Mouse (Mus musculus): ENCODE measurements around the gene Astn2.

The Astn2 gene

DNA sequence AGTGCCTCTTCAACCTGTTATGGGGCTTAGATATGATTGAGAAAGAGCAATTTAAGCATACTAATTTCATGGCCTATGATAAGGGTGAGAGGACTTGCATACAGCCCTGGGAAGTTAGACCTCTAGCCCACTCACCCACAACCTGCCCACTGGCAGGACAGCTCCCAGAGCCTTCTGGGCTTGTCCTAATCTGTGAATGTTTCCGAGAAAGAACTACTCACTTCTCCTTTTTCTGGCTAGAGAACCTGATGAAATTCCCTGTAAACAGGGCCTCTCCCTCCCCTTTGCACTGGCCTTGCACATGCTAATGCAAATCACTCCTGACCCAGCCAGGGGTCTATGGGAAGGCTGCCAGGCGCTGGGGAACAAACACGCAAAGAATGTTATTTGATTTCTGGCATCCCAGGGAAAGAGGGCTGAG lies 983.9 kb downstream of the Astn2 start:
- DNase-seq (ENCODE audit: low spot score in 2 of 2), result no peak

DNA sequence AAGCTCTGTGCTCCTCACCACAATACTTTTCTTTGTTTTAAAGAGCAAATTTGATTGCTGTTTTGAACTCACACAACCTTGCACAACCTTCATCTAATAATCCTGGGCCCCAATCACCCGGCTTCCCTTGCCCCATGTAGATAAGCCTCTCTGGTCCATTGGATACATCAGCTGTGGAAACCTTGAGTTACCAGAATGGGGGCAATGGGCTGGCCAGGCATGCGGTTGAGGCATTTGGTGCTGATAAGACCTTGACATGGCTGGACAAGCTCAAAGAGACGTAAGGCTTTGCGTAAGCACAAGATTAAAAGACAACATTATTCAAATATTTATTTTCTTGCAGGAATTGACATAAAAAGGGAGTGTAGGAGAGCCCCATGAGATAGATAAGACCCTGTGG lies 988.9 kb downstream of the Astn2 start:
- DNase-seq (ENCODE audit: low spot score in 2 of 2), result no peak

DNA sequence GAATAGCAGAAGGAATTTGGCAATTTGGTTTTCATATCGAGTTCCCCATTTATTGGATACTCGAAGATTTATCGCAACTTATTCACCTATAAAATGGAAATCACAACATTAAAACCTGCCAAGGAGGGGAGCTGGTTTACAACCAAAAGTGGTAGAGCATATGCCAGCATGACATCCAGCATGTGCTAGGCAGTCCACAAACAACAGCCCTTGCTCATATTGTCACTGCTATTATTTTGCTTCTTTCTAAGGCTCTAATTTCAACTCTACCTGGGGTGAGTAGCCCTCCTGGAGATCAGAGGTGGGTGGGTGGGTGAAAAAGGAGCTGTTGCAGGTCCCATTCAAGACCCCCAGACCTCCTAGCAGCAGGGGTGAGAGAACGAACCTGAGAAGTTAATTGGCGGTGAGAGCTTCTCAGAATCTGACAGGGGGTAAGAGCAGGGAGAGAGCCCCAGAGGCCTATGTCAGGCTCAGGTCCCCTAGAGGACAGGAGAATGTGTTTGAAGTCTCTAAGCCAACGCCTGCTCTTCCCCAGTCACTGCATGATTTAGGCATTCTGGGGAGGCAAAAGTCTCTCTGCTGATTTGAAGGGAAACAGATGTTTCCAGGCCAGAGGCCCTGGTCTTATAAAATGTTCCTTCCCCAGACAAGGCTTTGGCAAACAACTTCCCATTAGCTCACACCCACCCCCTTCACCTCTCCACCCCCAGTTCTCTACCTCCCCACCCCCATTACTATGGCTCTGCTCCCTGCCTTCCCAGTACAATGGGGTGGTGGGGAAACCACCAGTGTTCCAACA lies 1001.4 kb downstream of the Astn2 start:
- DNase-seq (ENCODE audit: low spot score in 2 of 2), result no peak

DNA sequence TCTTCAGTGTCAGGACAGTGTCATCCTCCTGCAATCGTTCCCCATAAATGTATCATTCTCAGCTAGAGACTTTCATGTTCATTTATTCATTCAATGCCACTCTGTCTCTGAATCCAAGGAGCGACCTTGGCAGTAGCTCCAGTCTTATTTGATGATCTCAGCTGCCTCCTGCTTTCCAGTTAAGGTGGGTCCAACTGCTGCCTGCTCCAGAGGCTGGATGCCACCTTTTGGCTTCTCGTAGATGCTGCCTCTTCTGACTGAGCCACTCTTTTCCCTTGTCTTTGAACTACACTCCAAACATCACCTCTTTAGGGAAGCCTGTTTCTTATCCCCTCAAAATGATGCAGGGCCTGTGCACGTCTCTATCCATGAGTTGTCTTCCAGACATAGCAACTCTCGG lies 1002.1 kb downstream of the Astn2 start:
- DNase-seq (ENCODE audit: low spot score in 2 of 2), result no peak

DNA sequence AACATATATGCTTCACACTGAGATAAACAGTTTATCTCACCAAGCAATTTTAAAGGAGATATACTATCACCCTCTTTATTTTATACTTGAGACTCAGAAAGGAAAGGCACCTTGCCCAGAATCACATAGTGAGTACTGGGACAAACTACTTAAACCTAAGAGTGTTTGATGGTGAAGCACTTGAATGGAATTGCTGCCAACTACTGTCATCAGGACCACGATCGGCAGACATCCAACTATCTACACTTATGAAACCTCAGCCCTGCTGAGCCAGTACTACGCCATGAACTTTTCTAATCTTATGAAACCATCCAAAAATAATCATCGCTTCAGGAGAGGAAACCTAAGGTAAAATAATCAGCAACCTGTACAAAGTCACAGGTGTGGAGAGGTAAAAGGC lies 1005.0 kb downstream of the Astn2 start:
- DNase-seq (ENCODE audit: low spot score in 2 of 2), result no peak

DNA sequence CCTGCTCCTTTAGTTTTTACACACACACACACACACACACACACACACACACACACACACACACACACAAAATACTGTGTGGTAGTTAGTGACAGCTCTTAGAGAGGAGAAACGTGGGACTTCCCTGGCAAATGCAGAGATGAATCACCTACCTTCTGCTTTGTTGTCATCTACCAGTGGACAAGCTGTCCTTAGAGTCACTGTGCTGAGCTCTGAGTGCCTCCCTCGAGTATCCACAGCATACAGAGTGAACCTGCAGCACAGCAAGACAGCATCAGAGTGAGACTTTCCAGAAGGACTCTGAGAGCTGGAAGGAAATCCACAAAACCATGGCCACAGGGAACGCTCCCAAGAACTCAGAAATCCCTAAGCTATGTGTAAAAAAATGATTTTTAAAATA lies 1007.6 kb downstream of the Astn2 start:
- no peak for DNase-seq (ENCODE audit: low spot score in 2 of 2)

DNA sequence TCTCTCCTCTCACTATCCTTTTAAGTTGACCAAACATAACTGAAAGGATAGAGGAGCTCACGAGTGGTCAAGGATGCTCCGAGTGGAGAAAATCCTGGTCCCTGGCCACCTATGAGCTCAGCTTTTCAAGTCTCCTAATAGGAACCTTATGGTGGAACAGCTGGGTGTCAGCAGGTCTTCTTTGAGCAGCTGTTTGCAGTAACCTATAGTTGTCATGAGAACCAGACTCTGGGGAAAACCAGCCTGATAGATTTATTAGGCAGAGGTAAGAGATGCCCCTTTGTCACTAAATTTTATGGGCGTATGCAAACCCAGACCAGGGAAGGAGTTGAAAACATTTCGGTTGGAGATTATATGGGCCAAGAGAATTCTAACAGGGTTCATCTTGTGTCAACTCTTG lies 1013.4 kb downstream of the Astn2 start:
- DNase-seq (ENCODE audit: low spot score in 2 of 2), result no peak

DNA sequence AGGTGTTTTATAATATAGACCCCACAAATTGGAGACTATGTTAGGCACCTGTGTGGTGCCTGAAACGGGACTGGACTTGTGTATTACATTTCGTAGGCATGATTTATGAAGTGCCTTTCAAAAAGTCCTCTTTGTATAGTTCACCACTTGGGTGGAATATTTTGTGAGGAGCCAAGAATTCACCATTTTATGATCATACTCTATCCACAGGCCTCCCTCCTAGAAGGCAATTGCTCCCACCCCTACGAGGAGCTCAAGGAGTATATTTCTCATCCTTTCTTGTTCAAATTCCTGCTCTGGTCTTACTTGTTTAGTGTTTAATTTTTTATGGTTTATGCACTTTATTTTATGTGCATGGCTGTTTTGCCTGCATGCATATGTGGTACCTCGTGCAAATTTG lies 1021.3 kb downstream of the Astn2 start:
- DNase-seq (ENCODE audit: low spot score in 2 of 2), result no peak

DNA sequence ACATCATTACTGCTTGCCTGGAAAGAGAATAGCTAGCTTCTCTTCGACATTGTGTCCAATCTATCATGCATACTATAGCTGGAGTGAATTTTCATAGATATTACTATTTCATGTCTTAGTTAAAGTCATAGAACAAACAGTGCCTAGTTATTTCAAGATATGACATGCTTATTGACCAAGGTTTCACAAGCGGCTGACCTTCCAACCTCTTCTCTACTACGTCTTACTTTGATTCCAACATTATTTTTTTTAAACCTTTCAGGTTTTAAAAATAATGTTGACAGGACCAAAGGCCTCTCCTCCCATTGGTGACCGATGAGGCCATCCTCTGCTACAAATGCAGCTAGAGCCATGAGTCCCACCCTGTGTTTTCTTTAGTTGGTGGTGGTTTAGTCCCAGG lies 1025.0 kb downstream of the Astn2 start:
- DNase-seq (ENCODE audit: low spot score in 2 of 2), result no peak

DNA sequence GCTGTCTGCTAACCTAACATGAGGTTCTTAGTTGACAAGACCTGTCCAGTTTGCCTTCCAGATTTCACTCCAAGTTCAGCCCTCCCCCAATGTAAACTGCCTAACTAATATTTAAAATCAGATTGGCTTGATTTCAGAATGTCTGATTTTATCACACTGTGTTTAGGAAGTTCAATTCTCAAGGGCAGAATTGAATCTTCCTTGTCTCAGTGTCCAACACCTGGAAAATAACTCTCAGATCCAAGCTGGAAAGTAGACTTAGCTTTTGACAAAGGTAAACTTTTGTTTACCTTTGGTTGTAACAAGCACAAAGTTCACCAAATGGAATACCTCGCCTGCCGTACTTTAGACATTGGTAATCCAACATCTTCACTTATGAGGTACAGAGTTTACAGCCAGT lies 1027.8 kb downstream of the Astn2 start:
- no peak for DNase-seq (ENCODE audit: low spot score in 2 of 2)

DNA sequence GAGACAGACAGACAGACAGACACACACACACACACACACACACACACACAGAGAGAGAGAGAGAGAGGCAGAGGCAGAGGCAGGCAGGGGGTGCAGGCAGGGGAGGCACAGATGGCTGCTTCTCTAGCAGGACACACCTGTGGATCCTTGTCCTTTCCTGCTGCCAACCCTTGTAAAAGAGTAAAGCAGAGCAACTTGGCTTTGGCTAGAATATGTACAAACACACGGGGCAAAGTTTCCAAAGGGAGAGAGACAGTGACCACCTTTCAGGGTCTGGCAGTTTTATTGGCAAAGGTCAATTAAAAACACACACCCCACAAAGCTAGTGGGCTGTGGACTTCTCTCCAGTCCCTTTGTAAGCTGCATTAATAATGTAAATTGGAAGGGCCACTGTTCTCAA lies 1030.6 kb downstream of the Astn2 start:
- DNase-seq (ENCODE audit: low spot score in 2 of 2), result no peak

DNA sequence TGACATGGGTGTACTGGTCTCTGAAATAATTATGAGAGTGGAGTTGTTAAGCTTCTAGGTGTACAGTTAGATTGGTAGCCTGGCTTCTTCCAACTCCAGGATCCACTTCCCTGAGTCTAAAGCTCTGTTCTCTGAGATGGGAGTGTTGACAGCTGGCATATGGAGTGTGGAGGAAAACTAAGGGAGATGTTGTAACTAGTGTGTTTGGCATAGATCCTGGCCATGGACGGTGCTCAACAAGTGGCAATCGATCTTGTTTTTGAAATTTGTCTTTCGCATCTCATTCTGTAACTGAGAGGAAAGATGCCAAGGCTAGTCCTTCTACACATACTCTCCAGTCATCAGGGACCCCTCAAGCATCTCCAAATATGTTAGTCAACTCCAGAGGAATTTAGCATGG lies 1031.7 kb downstream of the Astn2 start:
- DNase-seq (ENCODE audit: low spot score in 2 of 2), result no peak

DNA sequence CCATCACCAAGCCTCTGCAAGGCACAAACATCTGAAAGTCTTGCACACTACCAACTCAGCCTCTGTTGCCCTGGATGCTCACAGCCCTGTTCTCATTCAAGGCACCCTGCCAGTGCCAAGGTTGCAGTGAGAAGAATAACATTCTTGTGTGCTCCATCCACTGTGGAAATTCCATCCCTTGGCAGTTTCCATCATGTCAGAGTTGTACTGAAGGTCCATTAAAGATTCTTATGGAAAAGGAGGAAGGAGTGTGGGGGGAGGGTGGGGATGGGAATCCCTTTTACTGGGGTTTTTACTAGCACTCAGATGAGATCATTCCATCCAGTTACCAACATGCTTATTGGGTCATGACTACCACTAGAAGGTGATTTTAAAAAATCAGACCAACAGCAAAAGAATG lies 1037.3 kb downstream of the Astn2 start:
- DNase-seq (ENCODE audit: low spot score in 2 of 2), result no peak

DNA sequence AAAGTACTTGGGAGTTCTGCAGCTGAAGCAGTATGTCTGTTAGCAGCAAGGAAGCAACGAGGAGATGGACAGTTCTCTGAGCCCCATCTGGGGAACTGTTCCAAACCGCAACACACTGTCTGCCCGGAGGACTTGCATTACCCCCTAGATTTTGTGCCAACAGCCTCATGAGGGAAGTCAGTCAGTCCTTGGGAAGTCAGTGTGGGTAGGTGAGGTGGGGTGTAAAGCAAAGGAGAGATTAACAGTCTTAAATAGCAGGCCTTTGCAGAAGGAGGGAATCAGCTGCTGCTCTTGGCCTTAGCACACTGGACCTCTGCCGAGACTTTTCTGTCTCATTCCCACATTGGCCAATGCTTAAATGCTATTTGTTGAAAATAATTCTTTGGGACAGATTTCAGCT lies 1049.8 kb downstream of the Astn2 start:
- no peak for DNase-seq (ENCODE audit: low spot score in 2 of 2)

DNA sequence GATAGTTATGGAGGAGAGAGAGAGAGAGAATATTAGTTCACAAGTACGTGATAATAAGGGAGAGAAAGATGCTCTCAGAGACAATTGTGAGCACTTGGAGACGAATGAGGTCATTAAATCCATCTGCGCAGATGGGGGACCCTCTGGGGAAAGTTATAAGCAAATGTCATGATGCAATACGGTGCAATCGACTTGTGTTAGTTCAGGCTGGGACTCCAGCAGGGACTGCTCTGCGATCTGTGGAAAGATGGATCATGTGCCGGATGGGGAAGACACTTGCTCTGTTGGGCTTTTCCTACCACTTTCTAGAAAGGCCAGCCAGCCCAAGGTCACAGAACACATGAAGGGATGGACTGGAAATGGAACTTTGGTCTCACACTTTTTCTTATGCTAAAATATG lies 1053.9 kb downstream of the Astn2 start:
- DNase-seq (ENCODE audit: low spot score in 2 of 2), result no peak

DNA sequence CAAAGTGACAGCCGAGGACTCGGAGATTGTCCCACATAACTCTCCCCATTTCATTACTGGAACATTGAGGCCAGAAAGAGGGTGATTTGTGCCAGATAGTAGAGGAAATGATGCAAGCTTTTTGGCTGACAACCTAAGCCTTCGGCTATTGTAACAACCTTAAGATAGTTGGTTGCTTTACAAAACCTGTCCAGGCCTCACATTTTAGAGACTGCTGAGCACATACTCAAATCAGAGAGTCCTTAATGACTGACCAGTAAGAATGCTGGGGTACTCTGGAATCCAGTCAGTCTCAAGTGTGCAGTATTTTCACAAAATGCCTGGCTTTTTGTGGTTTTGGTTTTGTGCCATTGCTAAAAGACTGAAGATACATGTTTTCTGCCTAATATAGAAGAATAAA lies 1062.6 kb downstream of the Astn2 start:
- DNase-seq (ENCODE audit: low spot score in 2 of 2), result no peak

DNA sequence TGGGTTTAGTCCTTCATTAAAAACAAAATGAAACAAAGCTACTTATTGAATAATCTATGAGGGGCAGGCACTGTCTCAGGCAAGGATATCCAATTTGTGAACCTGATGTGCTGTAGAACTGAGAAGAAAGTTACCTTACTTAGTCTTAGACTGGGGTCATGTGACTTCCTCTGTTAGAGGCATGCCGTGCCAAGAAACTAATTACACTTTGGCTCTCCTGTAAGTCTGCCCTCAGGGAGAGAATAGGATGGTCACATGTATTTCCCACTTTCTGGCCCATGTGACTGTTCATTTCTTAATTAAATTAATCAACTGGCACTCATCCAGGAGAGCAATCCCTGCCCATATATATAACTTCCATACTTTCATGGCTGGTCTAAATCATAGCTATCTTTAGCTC lies 1070.7 kb downstream of the Astn2 start:
- no peak for DNase-seq (ENCODE audit: low spot score in 2 of 2)

Measured in thymus, postnatal 10 days (tissue).